Mouse (Mus musculus): Measurements from ENCODE around the gene Ly6f. TPM values are rescaled to one million over a fixed set of nuclear protein-coding genes. Genes with fewer than 3 reads are reported as not detected.

Gene Ly6f
- not detected in 2 replicates for polyA plus RNA-seq (2014; fragmentation: Nextera tagmentation; extraction: Ambion mirVana)

DNA sequence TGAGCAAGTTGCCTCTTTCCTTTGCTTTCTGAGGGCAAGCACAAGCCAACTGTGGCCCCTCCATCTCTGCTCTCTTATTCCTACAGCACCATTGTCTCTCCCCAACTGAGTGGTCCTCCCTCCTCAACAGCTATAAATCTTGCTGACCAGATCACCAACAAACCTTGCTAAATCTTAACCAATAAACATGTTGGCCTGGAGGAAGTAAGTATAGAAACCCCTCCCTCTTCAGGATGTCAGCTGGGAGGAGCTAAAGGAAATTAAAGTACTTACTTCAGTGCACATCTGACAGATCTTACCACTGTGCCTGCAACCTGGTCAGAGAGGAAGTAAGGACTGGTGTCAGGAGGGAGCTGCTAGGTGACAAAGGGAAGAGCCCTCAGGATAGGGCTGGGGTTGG is at the start of gene Ly6f:
TSS of gene Ly6f (plus strand) at position 301 of the 400 bp plus-strand sequence.
- ATAC-seq (ENCODE audit: insufficient number of reproducible peaks, insufficient read depth, low FRiP score, low read depth), result no peak
- no peak within 1 kb of the TSS for H3K4me3 ChIP-seq (ENCODE audit: control insufficient read depth in 1 of 2, insufficient read depth in 1 of 2, low read depth in 1 of 2, low read length in 2 of 2)

DNA sequence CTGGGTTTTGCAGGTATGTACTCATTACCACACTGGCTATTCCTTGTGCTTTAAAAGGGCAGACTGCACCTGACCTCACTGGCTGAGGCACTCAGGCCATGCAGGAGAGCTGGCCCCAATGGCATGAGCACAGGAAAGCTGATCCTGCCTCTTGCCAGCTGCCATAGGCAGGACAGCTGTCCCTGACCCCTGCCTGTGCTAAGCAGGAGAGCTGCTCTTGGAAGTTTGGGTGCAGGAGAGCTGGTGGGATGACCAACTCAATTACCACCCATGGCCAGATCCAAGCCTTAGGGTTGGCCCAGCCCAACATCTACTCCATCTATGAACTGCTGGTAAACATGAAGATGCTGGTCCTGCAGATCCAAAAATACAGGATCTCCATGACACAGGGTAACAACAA is 46.3 kb upstream of the Ly6f start:
- no peaks in the 10 kb centered on the region for H3K4me1 ChIP-seq (ENCODE audit: control insufficient read depth in 2 of 2, insufficient read depth in 2 of 2, low read length in 2 of 2)
- no peak for ATAC-seq (ENCODE audit: insufficient number of reproducible peaks, insufficient read depth, low FRiP score, low read depth)
- H3K27ac ChIP-seq (replicated peaks in 1 of 2; ENCODE audit: control insufficient read depth in 1 of 2, insufficient read depth in 1 of 2, low read depth in 2 of 2, low read length in 2 of 2), result no peak overlapping the region
- H3K27me3 ChIP-seq (ENCODE audit: control insufficient read depth, insufficient read depth, low read length), result no peaks in the 10 kb centered on the region
- H3K36me3 ChIP-seq (ENCODE audit: control insufficient read depth, insufficient read depth, low read length), result no peaks in the 10 kb centered on the region
- H3K4me3 ChIP-seq (ENCODE audit: control insufficient read depth in 1 of 2, insufficient read depth in 1 of 2, low read depth in 1 of 2, low read length in 2 of 2), result no peak overlapping the region
- no peak overlapping the region for H3K4me2 ChIP-seq (ENCODE audit: low read length)
- H3K9me3 ChIP-seq (ENCODE audit: control insufficient read depth, low read length), result no peaks in the 10 kb centered on the region
- no peak overlapping the region for H3K9ac ChIP-seq (ENCODE audit: low read length)

More for the DNA sequence above, at the start of gene Ly6f:
- Histone ChIP-seq H3K36me3 (ENCODE audit: control insufficient read depth, insufficient read depth, low read length) (no peaks in the 10 kb centered on the region), H3K4me1 (ENCODE audit: control insufficient read depth in 2 of 2, insufficient read depth in 2 of 2, low read length in 2 of 2) (no peaks in the 10 kb centered on the region), H3K4me2 (ENCODE audit: low read length) (no peak within 1 kb of the TSS), H3K27me3 (ENCODE audit: control insufficient read depth, insufficient read depth, low read length) (no peaks in the 10 kb centered on the region), H3K27ac (replicated peaks in 1 of 2; ENCODE audit: control insufficient read depth in 1 of 2, insufficient read depth in 1 of 2, low read depth in 2 of 2, low read length in 2 of 2) (no peak within 1 kb of the TSS), H3K9ac (ENCODE audit: low read length) (no peak within 1 kb of the TSS), H3K9me3 (ENCODE audit: control insufficient read depth, low read length) (no peaks in the 10 kb centered on the region)

DNA sequence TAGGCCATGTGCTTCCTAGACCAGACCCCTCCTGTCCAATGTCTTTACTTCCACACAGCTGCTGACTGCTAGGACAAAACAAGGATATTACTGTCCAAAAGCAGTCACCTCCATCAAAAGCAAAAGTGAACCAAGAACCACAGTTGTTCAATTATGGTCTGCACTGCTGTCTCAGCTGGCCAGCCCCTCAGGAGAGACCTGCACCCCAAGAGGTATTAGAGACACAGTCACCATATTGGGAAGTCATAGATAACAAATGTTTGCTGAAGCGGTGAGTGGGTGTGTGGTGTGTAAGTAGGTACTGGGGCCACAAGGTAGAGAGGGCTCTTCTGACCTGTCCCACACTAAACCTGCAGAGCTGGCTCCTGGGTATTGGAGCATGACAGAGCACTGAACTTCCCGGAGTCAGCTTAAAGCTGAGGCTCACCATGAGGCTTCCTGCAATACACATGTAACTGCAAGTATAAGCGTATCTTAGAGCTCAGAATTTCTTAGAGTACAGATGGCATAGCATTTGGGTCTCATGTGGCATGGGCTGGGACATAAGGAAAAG is 30.4 kb upstream of the Ly6f start:
- Histone ChIP-seq H3K9me3 (ENCODE audit: control insufficient read depth, low read length) (no peaks in the 10 kb centered on the region), H3K4me1 (ENCODE audit: control insufficient read depth in 2 of 2, insufficient read depth in 2 of 2, low read length in 2 of 2) (no peaks in the 10 kb centered on the region), H3K4me2 (ENCODE audit: low read length) (no peak overlapping the region), H3K9ac (ENCODE audit: low read length) (no peak overlapping the region), H3K27ac (replicated peaks in 1 of 2; ENCODE audit: control insufficient read depth in 1 of 2, insufficient read depth in 1 of 2, low read depth in 2 of 2, low read length in 2 of 2) (no peak overlapping the region), H3K4me3 (ENCODE audit: control insufficient read depth in 1 of 2, insufficient read depth in 1 of 2, low read depth in 1 of 2, low read length in 2 of 2) (no peak overlapping the region), H3K27me3 (ENCODE audit: control insufficient read depth, insufficient read depth, low read length) (no peaks in the 10 kb centered on the region), H3K36me3 (ENCODE audit: control insufficient read depth, insufficient read depth, low read length) (no peaks in the 10 kb centered on the region)
- ATAC-seq (ENCODE audit: insufficient number of reproducible peaks, insufficient read depth, low FRiP score, low read depth), result no peak
- WGBS, result 77% methylated on average over 3 of the region's 3 CpGs

GRCm38 (mm10) chr15:75240558-75240957 is 27.7 kb upstream of the Ly6f start:
- no peaks in the 10 kb centered on the region for H3K4me1 ChIP-seq (ENCODE audit: control insufficient read depth in 2 of 2, insufficient read depth in 2 of 2, low read length in 2 of 2)
- ATAC-seq (ENCODE audit: insufficient number of reproducible peaks, insufficient read depth, low FRiP score, low read depth), result no peak
- H3K36me3 ChIP-seq (ENCODE audit: control insufficient read depth, insufficient read depth, low read length), result no peaks in the 10 kb centered on the region
- no peaks in the 10 kb centered on the region for H3K9me3 ChIP-seq (ENCODE audit: control insufficient read depth, low read length)
- 75% methylated on average over 2 of the region's 2 CpGs for WGBS
- H3K4me2 ChIP-seq (ENCODE audit: low read length), result no peak overlapping the region
- H3K27me3 ChIP-seq (ENCODE audit: control insufficient read depth, insufficient read depth, low read length), result no peaks in the 10 kb centered on the region
- no peak overlapping the region for H3K27ac ChIP-seq (replicated peaks in 1 of 2; ENCODE audit: control insufficient read depth in 1 of 2, insufficient read depth in 1 of 2, low read depth in 2 of 2, low read length in 2 of 2)
- H3K4me3 ChIP-seq (ENCODE audit: control insufficient read depth in 1 of 2, insufficient read depth in 1 of 2, low read depth in 1 of 2, low read length in 2 of 2), result no peak overlapping the region
- no peak overlapping the region for H3K9ac ChIP-seq (ENCODE audit: low read length)

DNA sequence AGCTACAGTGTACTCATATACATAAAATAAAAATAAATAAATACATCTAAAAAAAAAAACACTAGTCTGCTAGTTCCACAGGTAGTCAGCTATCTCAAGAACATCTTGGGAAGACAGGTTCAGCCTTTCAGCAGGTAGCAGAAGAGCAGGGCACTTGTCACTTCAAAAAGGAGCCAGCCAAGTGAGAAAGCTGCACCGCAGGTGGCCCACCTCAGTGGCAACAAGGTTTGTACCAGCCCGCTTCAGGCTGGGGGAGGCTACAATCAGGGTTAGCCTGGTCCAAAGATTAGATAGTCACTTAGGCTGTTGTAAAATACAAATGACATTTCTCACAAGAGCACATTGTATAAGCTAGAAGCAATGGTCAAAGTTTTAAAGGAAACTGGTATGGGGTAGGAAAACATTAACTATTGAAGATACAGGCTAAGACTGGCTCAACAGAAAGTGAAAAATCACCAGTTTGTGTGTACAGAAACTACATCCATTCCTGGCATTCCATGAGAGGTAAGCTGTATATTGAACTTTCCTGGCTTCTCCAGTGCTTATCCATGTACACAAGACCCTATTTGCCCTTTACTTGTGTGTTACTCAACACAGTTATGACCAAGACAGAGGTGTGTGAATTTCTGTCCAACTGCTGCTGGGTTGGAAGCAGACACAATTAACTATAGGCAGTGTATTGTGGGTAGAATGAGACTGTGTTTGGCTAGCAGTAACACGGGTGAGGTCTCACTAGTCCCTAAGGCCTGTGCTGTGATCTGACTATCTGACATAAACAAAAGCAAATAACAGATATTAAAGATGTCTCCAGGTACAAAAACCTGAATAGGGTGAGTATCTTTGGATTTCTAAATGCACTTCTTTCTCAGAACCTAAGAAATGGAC is 25.2 kb upstream of the Ly6f start:
- H3K9ac ChIP-seq (ENCODE audit: low read length), result no peak overlapping the region
- H3K9me3 ChIP-seq (ENCODE audit: control insufficient read depth, low read length), result no peaks in the 10 kb centered on the region
- no peak for ATAC-seq (ENCODE audit: insufficient number of reproducible peaks, insufficient read depth, low FRiP score, low read depth)
- H3K4me1 ChIP-seq (ENCODE audit: control insufficient read depth in 2 of 2, insufficient read depth in 2 of 2, low read length in 2 of 2), result no peaks in the 10 kb centered on the region
- H3K27ac ChIP-seq (replicated peaks in 1 of 2; ENCODE audit: control insufficient read depth in 1 of 2, insufficient read depth in 1 of 2, low read depth in 2 of 2, low read length in 2 of 2), result no peak overlapping the region
- 49% methylated on average over 3 of the region's 3 CpGs for WGBS
- H3K4me2 ChIP-seq (ENCODE audit: low read length), result no peak overlapping the region
- no peaks in the 10 kb centered on the region for H3K36me3 ChIP-seq (ENCODE audit: control insufficient read depth, insufficient read depth, low read length)
- no peaks in the 10 kb centered on the region for H3K27me3 ChIP-seq (ENCODE audit: control insufficient read depth, insufficient read depth, low read length)
- no peak overlapping the region for H3K4me3 ChIP-seq (ENCODE audit: control insufficient read depth in 1 of 2, insufficient read depth in 1 of 2, low read depth in 1 of 2, low read length in 2 of 2)

DNA sequence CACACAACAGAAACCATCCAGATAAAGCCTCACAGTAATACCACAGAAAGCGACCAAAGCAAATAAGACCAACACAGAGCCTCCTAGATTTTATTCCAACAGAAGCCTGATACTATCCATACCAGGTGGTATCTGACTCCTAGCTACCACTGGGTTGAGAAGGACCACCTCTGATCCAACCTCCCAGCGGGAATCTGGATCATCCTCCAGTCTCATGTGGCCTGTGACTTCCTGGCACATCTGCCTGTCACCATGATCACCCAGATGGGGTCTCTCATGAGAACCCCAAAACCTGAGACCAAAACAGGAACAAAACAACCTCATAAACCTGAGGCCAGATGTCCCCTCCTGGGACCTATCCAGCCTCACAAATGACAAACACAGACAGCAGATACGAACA is 13.6 kb upstream of the Ly6f start:
- Histone ChIP-seq H3K36me3 (ENCODE audit: control insufficient read depth, insufficient read depth, low read length) (no peaks in the 10 kb centered on the region), H3K9me3 (ENCODE audit: control insufficient read depth, low read length) (no peaks in the 10 kb centered on the region), H3K27me3 (ENCODE audit: control insufficient read depth, insufficient read depth, low read length) (no peaks in the 10 kb centered on the region), H3K27ac (replicated peaks in 1 of 2; ENCODE audit: control insufficient read depth in 1 of 2, insufficient read depth in 1 of 2, low read depth in 2 of 2, low read length in 2 of 2) (no peak overlapping the region), H3K4me2 (ENCODE audit: low read length) (no peak overlapping the region), H3K4me3 (ENCODE audit: control insufficient read depth in 1 of 2, insufficient read depth in 1 of 2, low read depth in 1 of 2, low read length in 2 of 2) (no peak overlapping the region), H3K9ac (ENCODE audit: low read length) (no peak overlapping the region), H3K4me1 (ENCODE audit: control insufficient read depth in 2 of 2, insufficient read depth in 2 of 2, low read length in 2 of 2) (no peaks in the 10 kb centered on the region)
- no peak for ATAC-seq (ENCODE audit: insufficient number of reproducible peaks, insufficient read depth, low FRiP score, low read depth)
- WGBS, result 80% methylated on average over 3 of the region's 3 CpGs

DNA sequence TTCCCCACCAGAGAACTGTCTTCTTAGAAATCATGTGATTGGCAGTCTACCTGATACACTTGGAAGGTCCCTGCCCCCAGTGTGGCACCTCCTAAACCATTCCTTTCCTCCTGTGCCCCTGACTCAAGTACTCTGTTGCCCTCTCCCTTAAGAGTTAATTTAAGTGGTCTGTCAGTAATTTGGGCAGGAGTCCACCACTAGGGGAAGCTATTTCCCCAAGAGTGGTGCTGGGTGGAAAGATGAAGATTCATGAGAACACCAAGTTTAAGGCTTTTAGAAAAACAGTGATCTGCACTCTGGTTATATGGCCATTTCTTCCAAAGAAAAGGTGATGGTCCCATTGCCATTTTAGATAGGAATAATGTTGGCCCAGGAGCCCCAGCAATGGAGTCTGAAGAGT is 2.4 kb upstream of the Ly6f start:
- Histone ChIP-seq H3K27me3 (ENCODE audit: control insufficient read depth, insufficient read depth, low read length) (no peaks in the 10 kb centered on the region), H3K4me3 (ENCODE audit: control insufficient read depth in 1 of 2, insufficient read depth in 1 of 2, low read depth in 1 of 2, low read length in 2 of 2) (no peak overlapping the region), H3K9me3 (ENCODE audit: control insufficient read depth, low read length) (no peaks in the 10 kb centered on the region), H3K4me2 (ENCODE audit: low read length) (no peak overlapping the region), H3K4me1 (ENCODE audit: control insufficient read depth in 2 of 2, insufficient read depth in 2 of 2, low read length in 2 of 2) (no peaks in the 10 kb centered on the region), H3K27ac (replicated peaks in 1 of 2; ENCODE audit: control insufficient read depth in 1 of 2, insufficient read depth in 1 of 2, low read depth in 2 of 2, low read length in 2 of 2) (no peak overlapping the region), H3K36me3 (ENCODE audit: control insufficient read depth, insufficient read depth, low read length) (no peaks in the 10 kb centered on the region), H3K9ac (ENCODE audit: low read length) (no peak overlapping the region)
- ATAC-seq (ENCODE audit: insufficient number of reproducible peaks, insufficient read depth, low FRiP score, low read depth), result no peak

GRCm38 (mm10) chr15:75266626-75267025 is 1.6 kb upstream of the Ly6f start:
- H3K9me3 ChIP-seq (ENCODE audit: control insufficient read depth, low read length), result no peaks in the 10 kb centered on the region
- no peak for ATAC-seq (ENCODE audit: insufficient number of reproducible peaks, insufficient read depth, low FRiP score, low read depth)
- H3K27ac ChIP-seq (replicated peaks in 1 of 2; ENCODE audit: control insufficient read depth in 1 of 2, insufficient read depth in 1 of 2, low read depth in 2 of 2, low read length in 2 of 2), result no peak overlapping the region
- no peak overlapping the region for H3K4me2 ChIP-seq (ENCODE audit: low read length)
- no peaks in the 10 kb centered on the region for H3K4me1 ChIP-seq (ENCODE audit: control insufficient read depth in 2 of 2, insufficient read depth in 2 of 2, low read length in 2 of 2)
- H3K9ac ChIP-seq (ENCODE audit: low read length), result no peak overlapping the region
- 59% methylated on average over 1 of the region's 1 CpGs for WGBS
- no peak overlapping the region for H3K4me3 ChIP-seq (ENCODE audit: control insufficient read depth in 1 of 2, insufficient read depth in 1 of 2, low read depth in 1 of 2, low read length in 2 of 2)
- no peaks in the 10 kb centered on the region for H3K36me3 ChIP-seq (ENCODE audit: control insufficient read depth, insufficient read depth, low read length)
- H3K27me3 ChIP-seq (ENCODE audit: control insufficient read depth, insufficient read depth, low read length), result no peaks in the 10 kb centered on the region

Data from heart, embryonic 14.5 days (tissue).